Comparison of ENCODE assay signal across 21 mouse cellular contexts in the genomic region with DNA sequence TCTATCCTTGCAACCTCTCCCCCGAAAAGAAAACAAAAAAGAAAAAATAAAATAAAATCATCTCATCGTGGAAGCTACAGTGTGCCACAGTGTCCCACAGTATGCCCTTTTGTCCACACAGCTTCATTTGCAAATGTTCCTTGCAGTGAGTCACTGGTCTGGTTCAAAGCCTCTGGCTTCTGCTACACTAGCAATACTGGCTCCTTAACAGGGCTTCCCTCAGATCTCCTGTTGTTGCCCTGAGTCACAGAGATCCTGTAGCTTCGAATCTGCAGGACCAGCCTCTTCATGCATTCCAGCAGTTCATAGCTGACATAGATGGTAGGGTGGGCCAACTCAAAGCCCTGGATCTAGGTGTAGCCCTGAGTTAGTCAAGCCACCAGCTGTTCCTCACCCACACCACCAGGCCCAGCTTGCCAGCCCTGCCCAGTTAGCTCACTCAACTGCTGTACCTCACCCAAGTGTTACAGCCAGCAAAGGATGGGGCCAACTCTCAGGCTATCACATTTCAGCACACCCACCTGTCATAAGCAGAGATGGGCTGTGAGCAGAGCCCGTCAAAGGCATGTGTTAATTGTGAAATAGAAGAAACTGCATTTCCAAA. TPM values are rescaled to one million over a fixed set of nuclear protein-coding genes. Genes with fewer than 3 reads are reported as not detected.
DNase-seq lines count a peak whose midpoint lies in the region; ATAC-seq and TF ChIP-seq lines count a peak whose summit lies in the region.
"Had no signal": no experiment of that assay in that cellular context is flagged by ENCODE, and none has a peak within 500 bp of the region (broad histone marks: within the 10 kb centered on the region; RNA-seq: fewer than 3 reads in every experiment).

No protein-coding gene starts in this region.

- no peak overlapping the region for H3K9ac ChIP-seq in limb, embryonic 13.5 days
- H3K9ac ChIP-seq in stomach, postnatal 0 days (ENCODE audit: low read length), result no peak overlapping the region
- H3K9ac ChIP-seq: embryonic facial prominence, embryonic 13.5 days; hindbrain, embryonic 13.5 days had no signal

- 76% methylated on average over 4 of the region's 4 CpGs for WGBS in limb, embryonic 13.5 days
- WGBS in limb, embryonic 10.5 days, result 81% methylated on average over 4 of the region's 4 CpGs
- WGBS in stomach, postnatal 0 days, result 70% methylated on average over 4 of the region's 4 CpGs

- no peak for TF ChIP-seq CTCF in stomach, postnatal 0 days (IDR thresholded peaks at IDR 0.05; ENCODE audit: low read depth)

- no peak overlapping the region; the same call in 1 of the 2 replicates for H3K27ac ChIP-seq in limb, embryonic 13.5 days
- H3K27ac ChIP-seq in limb, embryonic 10.5 days, result no peak overlapping the region
- H3K27ac ChIP-seq in stomach, postnatal 0 days (replicated peaks), result no peak overlapping the region
- H3K27ac ChIP-seq: embryonic facial prominence, embryonic 13.5 days; hindbrain, embryonic 13.5 days had no signal

- H3K4me3 ChIP-seq in limb, embryonic 13.5 days, result no peak overlapping the region
- no peak overlapping the region for H3K4me3 ChIP-seq in limb, embryonic 10.5 days
- H3K4me3 ChIP-seq in stomach, postnatal 0 days (ENCODE audit: low read depth, low read length), result no peak overlapping the region
- H3K4me3 ChIP-seq: embryonic facial prominence, embryonic 13.5 days; hindbrain, embryonic 13.5 days had no signal

- no peaks in the 10 kb centered on the region for H3K27me3 ChIP-seq in limb, embryonic 13.5 days
- no peaks in the 10 kb centered on the region for H3K27me3 ChIP-seq in limb, embryonic 10.5 days (ENCODE audit: low read depth, poor library complexity, severe bottlenecking)
- H3K27me3 ChIP-seq in stomach, postnatal 0 days (ENCODE audit: control insufficient read depth, insufficient read depth, low read length), result no peaks in the 10 kb centered on the region
- H3K27me3 ChIP-seq: embryonic facial prominence, embryonic 13.5 days; hindbrain, embryonic 13.5 days had no signal

- no peaks in the 10 kb centered on the region for H3K36me3 ChIP-seq in limb, embryonic 13.5 days
- H3K36me3 ChIP-seq in limb, embryonic 10.5 days, result no peaks in the 10 kb centered on the region
- no peaks in the 10 kb centered on the region for H3K36me3 ChIP-seq in stomach, postnatal 0 days (ENCODE audit: control insufficient read depth, insufficient read depth, low read length)
- H3K36me3 ChIP-seq: embryonic facial prominence, embryonic 13.5 days; hindbrain, embryonic 13.5 days had no signal

- H3K4me2 ChIP-seq in limb, embryonic 13.5 days (replicated peaks), result no peak overlapping the region
- H3K4me2 ChIP-seq in stomach, postnatal 0 days (replicated peaks; ENCODE audit: low read depth), result no peak overlapping the region
- H3K4me2 ChIP-seq: embryonic facial prominence, embryonic 13.5 days; hindbrain, embryonic 13.5 days; liver, embryonic 11.5 days; midbrain, embryonic 11.5 days had no signal

- ATAC-seq in limb, embryonic 13.5 days (ENCODE audit: low FRiP score, low read depth), result peak; percentile 60; the same call in 1 of the 2 replicates
- 0 out of 2 replicates have a peak, but pooled peaks have one; percentile 23 for ATAC-seq in stomach, postnatal 0 days (ENCODE audit: low FRiP score, low TSS enrichment)
- ATAC-seq: forebrain, embryonic 16.5 days had no signal

- H3K4me1 ChIP-seq in limb, embryonic 13.5 days, result peaks cover 6% of the 10 kb centered on the region; the same call in 1 of the 2 replicates
- no peaks in the 10 kb centered on the region for H3K4me1 ChIP-seq in limb, embryonic 10.5 days
- H3K4me1 ChIP-seq in stomach, postnatal 0 days (replicated peaks; ENCODE audit: control insufficient read depth, insufficient read depth), result no peaks in the 10 kb centered on the region
- H3K4me1 ChIP-seq: embryonic facial prominence, embryonic 13.5 days; hindbrain, embryonic 13.5 days had no signal

- DNase-seq in adrenal gland, adult 8-10 months, result peak; percentile 35
- no peak for DNase-seq in adrenal gland, adult 18-20 months (ENCODE audit: low spot score in 2 of 2)
- no peak for DNase-seq in limb, embryonic 10.5 days (ENCODE audit: low spot score)
- peak; percentile 15 for DNase-seq in adrenal gland, postnatal 10 days
- no peak for DNase-seq in stomach, postnatal 0 days (ENCODE audit: low spot score)
- no peak for DNase-seq in kidney, adult 9 months
- DNase-seq: cerebellum, adult 9-10 months; kidney, adult 8-10 months; kidney, postnatal 25 days; left cerebral cortex, postnatal 4 days; lung, postnatal 4 days; right cerebral cortex, postnatal 4 days; thymus, postnatal 14 days had no signal

- TF ChIP-seq EP300 in stomach, postnatal 0 days (optimal IDR thresholded peaks at IDR 0.05), result no peak

- H3K9me3 ChIP-seq in limb, embryonic 13.5 days, result no peaks in the 10 kb centered on the region
- H3K9me3 ChIP-seq in limb, embryonic 10.5 days (replicated peaks), result no peaks in the 10 kb centered on the region
- H3K9me3 ChIP-seq in stomach, postnatal 0 days (ENCODE audit: control insufficient read depth, low read length), result no peaks in the 10 kb centered on the region
- H3K9me3 ChIP-seq: embryonic facial prominence, embryonic 13.5 days; hindbrain, embryonic 13.5 days had no signal

RNA-seq across cellular contexts. Expression of a gene that starts 2.5 kb away (rescaled TPM):
- total RNA-seq in adrenal gland, adult 8-10 months (2022), result not detected
- total RNA-seq in adrenal gland, adult 18-20 months (2021), result not detected
- 0.20 and 0.34 TPM in 2 replicates for polyA plus RNA-seq in limb, embryonic 13.5 days (2015; fragmentation: Nextera tagmentation; extraction: Ambion mirVana)
- not detected in 2 replicates for polyA plus RNA-seq in limb, embryonic 10.5 days (2016; fragmentation: Nextera tagmentation; extraction: Ambion mirVana)
- total RNA-seq in adrenal gland, postnatal 10 days (2021), result under 1 TPM in 1 of 2 experiments, not detected in 1; 0.21 TPM
- 1.1 and 1.2 TPM in 2 replicates for polyA plus RNA-seq in stomach, postnatal 0 days (2015; fragmentation: Nextera tagmentation; extraction: Ambion mirVana)
- total RNA-seq: common myeloid progenitor, adult 5-6 weeks; left cerebral cortex, postnatal 4 days had no signal
- polyA plus RNA-seq: embryonic facial prominence, embryonic 13.5 days; forebrain, embryonic 16.5 days; hindbrain, embryonic 13.5 days; midbrain, embryonic 11.5 days; testis, adult 2 months had no signal

Comparison
In these comparisons a context has a peak if more than half of its experiments do, and no peak if none do; other contexts are left out.
1. DNase-seq: peak in adrenal gland, adult 8-10 months (single experiment) and adrenal gland, postnatal 10 days (single experiment); none in adrenal gland, adult 18-20 months (0 of 2), limb, embryonic 10.5 days (single experiment), stomach, postnatal 0 days (single experiment) and kidney, adult 9 months (single experiment).